Mouse (Mus musculus) layer of hippocampus, adult 2 months (tissue): ENCODE measurements at regions not wholly inside any gene's neighbourhood (a gene's known extent, or its start where the extent isn't known, plus 50 kb on each side); places are given as distances from the start of the nearest gene placed in this dataset.

Source experiments
- DNase-seq, 2 experiments: peaks; one replicate each; pipeline ENCODE4 v3.0.0; 2022; ENCODE audit warnings: low spot score in 2 of 2
- H3K27ac ChIP-seq: fragments of 200-600 bp; 2 replicates; pipeline ENCODE4 v1.8.1; 2022
- H3K4me3 ChIP-seq: fragments of 200-600 bp; 2 replicates; pipeline ENCODE4 v1.8.1; 2022; ENCODE audit warnings: mild to moderate bottlenecking
- CTCF ChIP-seq: fragments of 200-600 bp; conservative IDR thresholded peaks from 2 replicates; pipeline ENCODE4 v1.8.1; 2022; ENCODE audit warnings: antibody characterized with exemption, mild to moderate bottlenecking, moderate library complexity

GRCm38 (mm10) chr7:133521936-133522335 is 80.0 kb downstream of the Tex36 start:
- no peak for DNase-seq
- no peak overlapping the region for H3K4me3 ChIP-seq
- H3K27ac ChIP-seq = no peak overlapping the region
- TF ChIP-seq CTCF = no peak

GRCm38 (mm10) chr7:133518926-133519325 is 83.0 kb downstream of the Tex36 start:
- H3K4me3 ChIP-seq = no peak overlapping the region
- DNase-seq = no peak
- no peak for TF ChIP-seq CTCF
- H3K27ac ChIP-seq = no peak overlapping the region

DNA sequence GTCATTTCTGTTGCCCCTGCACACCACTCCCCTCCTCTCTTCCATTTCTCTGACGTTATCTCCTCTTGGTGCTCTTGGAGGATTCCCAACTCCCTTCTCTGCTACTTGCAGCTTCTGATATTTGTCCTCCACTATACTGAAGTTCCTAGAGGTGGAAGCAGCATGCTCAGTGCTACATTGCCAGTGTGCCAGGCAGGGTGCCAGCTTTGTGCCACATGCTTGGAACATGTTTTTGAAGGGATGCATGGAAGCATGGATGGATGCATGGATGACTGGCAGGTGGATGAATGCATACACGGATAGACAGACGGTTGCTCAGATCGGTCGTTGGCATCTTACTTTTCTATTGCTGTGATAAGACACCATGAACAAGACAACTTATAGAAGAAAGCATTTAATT is 84.4 kb downstream of the Tex36 start:
- no peak for DNase-seq
- Histone ChIP-seq H3K27ac (no peak overlapping the region), H3K4me3 (no peak overlapping the region)
- TF ChIP-seq CTCF = no peak

- no peak for DNase-seq
- Histone ChIP-seq H3K4me3 (no peak overlapping the region), H3K27ac (no peak overlapping the region)
- no peak for TF ChIP-seq CTCF
Observed at GRCm38 (mm10) chr7:133510926-133511325, 91.0 kb downstream of the Tex36 start.

- H3K27ac ChIP-seq = no peak overlapping the region
- H3K4me3 ChIP-seq = no peak overlapping the region
- no peak for TF ChIP-seq CTCF
- no peak for DNase-seq
Observed at GRCm38 (mm10) chr7:133509486-133509885, 92.5 kb downstream of the Tex36 start.

DNA sequence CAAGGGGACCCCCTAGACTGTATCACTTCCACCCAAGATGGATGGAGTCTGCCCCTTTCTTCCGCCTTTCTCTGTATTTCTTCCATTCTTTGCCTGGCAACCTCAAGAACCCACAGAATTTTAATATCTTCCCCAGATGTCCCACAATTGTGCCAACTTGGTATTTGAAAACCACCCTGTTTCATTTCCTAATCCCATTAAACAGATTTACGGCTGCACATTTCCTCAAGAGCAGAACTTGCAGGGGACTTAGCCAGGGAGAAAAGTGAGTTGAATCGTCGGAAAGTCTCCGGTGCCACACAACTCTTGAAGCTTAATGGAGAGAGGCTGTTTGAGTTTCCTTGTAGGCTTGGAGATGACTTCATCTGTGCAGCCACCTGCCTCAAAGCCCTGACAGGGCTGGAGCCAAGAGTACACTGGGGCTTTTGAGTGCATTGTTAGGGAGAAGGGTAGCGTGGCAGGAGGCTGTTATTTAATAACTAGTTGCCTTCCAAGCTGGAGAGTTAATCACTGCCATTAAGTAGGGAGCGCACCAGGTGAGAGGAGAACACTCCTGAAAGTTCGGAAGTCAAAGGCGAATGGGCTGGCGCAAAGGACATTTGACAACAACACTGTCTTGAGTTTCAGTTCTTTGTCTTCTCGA is 93.5 kb downstream of the Tex36 start:
- H3K27ac ChIP-seq = no peak overlapping the region
- no peak for DNase-seq
- no peak for TF ChIP-seq CTCF
- no peak overlapping the region for H3K4me3 ChIP-seq

DNA sequence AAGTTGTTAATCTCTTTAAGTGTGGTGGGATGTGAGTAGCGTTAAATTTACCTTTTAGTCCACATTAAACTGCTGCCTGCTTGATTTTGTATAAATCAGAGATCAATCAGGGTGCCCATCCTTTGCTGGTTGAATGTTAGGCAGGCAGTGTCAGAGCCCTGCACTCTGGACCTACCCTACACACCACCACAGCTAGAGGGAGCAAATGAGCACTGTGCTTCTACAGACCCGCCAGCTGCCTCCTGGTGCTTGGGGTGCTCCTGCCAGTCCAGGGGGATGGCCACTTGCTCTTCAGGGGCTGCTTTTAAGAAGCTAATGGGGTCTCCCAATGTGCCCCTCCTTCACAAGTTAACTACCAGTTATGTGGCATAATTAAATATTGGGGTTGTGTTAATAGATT is 96.3 kb downstream of the Tex36 start:
- TF ChIP-seq CTCF = peak; percentile 68
- H3K4me3 ChIP-seq = no peak overlapping the region
- DNase-seq = no peak

GRCm38 (mm10) chr7:133503946-133504345 is 98.0 kb downstream of the Tex36 start:
- Histone ChIP-seq H3K4me3 (no peak overlapping the region), H3K27ac (no peak overlapping the region)
- no peak for TF ChIP-seq CTCF
- DNase-seq = no peak

More for the DNA sequence above, 96.3 kb downstream of the Tex36 start:
- H3K27ac ChIP-seq = no peak overlapping the region

- DNase-seq = no peak
- no peak for TF ChIP-seq CTCF
- H3K27ac ChIP-seq = no peak overlapping the region
- no peak overlapping the region for H3K4me3 ChIP-seq
Observed at GRCm38 (mm10) chr7:133502731-133503130, 99.2 kb downstream of the Tex36 start.

DNA sequence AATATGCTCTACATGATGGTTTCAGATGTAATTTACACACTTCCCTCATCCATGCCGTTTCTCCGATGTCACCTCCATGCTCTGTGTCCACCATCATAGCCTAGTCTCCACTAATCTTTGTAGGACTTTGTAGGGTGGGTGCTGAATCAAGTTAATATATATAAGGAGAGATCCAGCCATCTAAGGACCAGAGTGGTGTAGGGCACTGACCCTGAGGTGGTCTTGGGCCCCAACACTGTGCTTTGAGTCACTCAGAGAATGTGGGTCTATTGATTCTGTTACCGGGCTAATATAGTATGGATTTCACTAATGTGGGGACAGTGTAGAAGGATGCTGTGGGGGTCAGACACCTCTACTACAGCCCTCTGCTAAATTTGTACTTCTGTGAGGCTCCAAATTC is 104.4 kb downstream of the Tex36 start:
- DNase-seq = no peak
- no peak overlapping the region for H3K4me3 ChIP-seq
- no peak for TF ChIP-seq CTCF
- no peak overlapping the region for H3K27ac ChIP-seq

DNA sequence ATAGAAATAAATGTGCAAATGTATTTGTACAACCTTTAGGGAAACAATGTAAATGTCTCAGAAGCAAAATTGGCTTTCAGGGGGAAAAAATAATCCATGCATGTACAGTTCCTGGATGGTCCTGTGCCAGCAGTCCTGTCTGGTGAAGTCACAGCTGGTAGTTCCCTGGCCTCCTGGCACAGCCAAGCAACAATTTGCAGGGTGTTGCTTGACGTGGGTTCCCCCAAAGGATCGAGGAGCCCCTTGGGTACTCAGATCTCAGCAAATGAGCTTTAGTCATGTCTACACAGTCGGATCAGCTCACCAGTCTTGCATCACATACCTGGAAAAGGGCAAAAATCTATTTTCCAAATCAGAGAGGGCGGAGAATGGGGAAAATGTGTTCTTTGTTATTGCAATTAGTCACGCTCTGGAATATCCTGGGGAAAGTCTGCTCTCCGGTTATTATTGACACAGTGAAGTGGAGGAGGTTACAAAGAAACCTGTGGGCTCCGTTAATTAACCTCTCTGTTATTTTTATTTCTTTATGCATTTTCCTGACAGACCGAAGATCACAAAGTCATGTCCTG is 106.9 kb downstream of the Tex36 start:
- Histone ChIP-seq H3K4me3 (no peak overlapping the region), H3K27ac (peak overlapping the region; percentile 65; the same call in 1 of the 2 replicates)
- TF ChIP-seq CTCF = no peak
- no peak for DNase-seq

- H3K4me3 ChIP-seq = no peak overlapping the region
- no peak for TF ChIP-seq CTCF
- peak overlapping the region; percentile 65; the same call in 1 of the 2 replicates for H3K27ac ChIP-seq
- DNase-seq = no peak
Observed at GRCm38 (mm10) chr7:133494256-133494981, 107.5 kb downstream of the Tex36 start.

DNA sequence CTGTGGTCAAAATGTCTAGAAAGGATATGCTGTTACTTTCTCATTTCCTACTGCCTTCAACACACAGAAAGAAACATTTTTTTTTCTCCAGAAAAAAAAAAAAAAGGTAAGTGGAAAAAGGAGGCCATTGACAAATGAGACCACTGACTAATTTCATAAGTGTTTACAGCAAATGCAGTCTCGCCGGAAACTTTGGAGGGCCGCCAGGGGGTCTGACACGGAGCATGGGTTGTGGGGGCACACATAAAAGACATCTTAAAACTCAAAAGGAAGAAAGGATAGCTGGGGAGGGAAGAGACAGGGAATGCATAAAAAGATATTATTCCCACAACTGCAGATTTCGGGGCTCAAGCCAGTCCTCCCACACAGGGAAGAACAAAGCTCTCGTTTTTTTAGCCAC is 109.3 kb downstream of the Tex36 start:
- TF ChIP-seq CTCF = no peak
- Histone ChIP-seq H3K27ac (no peak overlapping the region), H3K4me3 (no peak overlapping the region)
- DNase-seq = no peak

- no peak for TF ChIP-seq CTCF
- H3K27ac ChIP-seq = no peak overlapping the region
- no peak for DNase-seq
- no peak overlapping the region for H3K4me3 ChIP-seq
Observed at GRCm38 (mm10) chr7:133487887-133488630, 113.9 kb downstream of the Tex36 start.
